Mouse (Mus musculus) heart, adult 2 months (tissue): Measurements from ENCODE around the gene Coro1c. TPM values are rescaled to one million over a fixed set of nuclear protein-coding genes. Genes with fewer than 3 reads are reported as not detected.

Source experiments
- DNase-seq, 2 experiments: peaks; one replicate each; pipeline ENCODE4 v3.0.0; 2021
- H3K27ac ChIP-seq: fragments of 200-600 bp; 2 replicates; pipeline ENCODE4 v1.8.1; 2022
- H3K27me3 ChIP-seq: fragments of 200-500 bp; 2 replicates; pipeline ENCODE4 v1.6.1; 2012; ENCODE audit warnings: mild to moderate bottlenecking, low read length, inconsistent platforms, mixed read lengths; ENCODE audit not compliant: control insufficient read depth, insufficient read depth
- H3K36me3 ChIP-seq: fragments of 200-500 bp; 2 replicates; pipeline ENCODE4 v1.6.1; 2012; ENCODE audit warnings: low read length, inconsistent platforms; ENCODE audit not compliant: control insufficient read depth, insufficient read depth
- H3K4me1 ChIP-seq: fragments of 200-500 bp; 2 replicates; pipeline ENCODE4 v1.6.1; 2011; ENCODE audit warnings: low read length; ENCODE audit not compliant: control insufficient read depth, insufficient read depth
- H3K4me3 ChIP-seq: fragments of 200-600 bp; 2 replicates; pipeline ENCODE4 v1.8.1; 2022
- H3K79me2 ChIP-seq: fragments of 200-500 bp; replicated peaks from 2 replicates; pipeline ENCODE4 v1.6.1; 2012; ENCODE audit warnings: mild to moderate bottlenecking, inconsistent platforms, low read length, moderate library complexity, mixed read lengths; ENCODE audit not compliant: control insufficient read depth, insufficient read depth
- H3K9ac ChIP-seq: fragments of 200-500 bp; 2 replicates; pipeline ENCODE4 v1.6.1; 2012; ENCODE audit warnings: low read depth, mild to moderate bottlenecking, control low read depth, inconsistent platforms, low read length, mixed read lengths
- CTCF ChIP-seq: fragments of 200-600 bp; IDR thresholded peaks from 2 replicates; pipeline ENCODE4 v1.8.1; 2022; ENCODE audit warnings: antibody characterized with exemption, mild to moderate bottlenecking, moderate library complexity
- EP300 ChIP-seq: fragments of 200-500 bp; IDR thresholded peaks from 2 replicates; pipeline ENCODE4 v1.6.1; 2011; ENCODE audit warnings: low read depth, low read length, control low read depth; ENCODE audit not compliant: insufficient read depth
- POLR2A ChIP-seq: fragments of 200-500 bp; IDR thresholded peaks from 2 replicates; pipeline ENCODE4 v1.6.1; 2011; ENCODE audit warnings: mild to moderate bottlenecking, low read depth, low read length, control low read depth; ENCODE audit not compliant: insufficient read depth
- WGBS: fragments of 180-500 bp; shearing (Covaris S2); methylation state at CpG from one replicate; pipeline ENCODE4 v1.1.7; 2018; 5-methylcytosine and 5-hydroxymethylcytosine counted together
- intact Hi-C: fragments of 180-260 bp; cut with DNase I; formaldehyde crosslinking; loops from one replicate; pipeline ENCODE4 v1.15.1; 2025
- polyA plus RNA-seq: library from polyadenylated mRNA; depleted of rRNA; stranded (reverse); fragments of >200 nt; gene quantifications from 2 replicates; pipeline ENCODE4 v1.2.3, GENCODE M21; 2012
- total RNA-seq, 2 experiments: library from RNA; stranded (reverse); gene quantifications; 2 replicates each; pipeline ENCODE4 v1.2.3; 2021

Coro1c gene
- total and polyA plus RNA-seq, 3 experiments = 24.1 to 30.1 (median 24.6) TPM

GRCm38 (mm10) chr5:113883384-113883771 is 25.2 kb downstream of the Coro1c start:
- Histone ChIP-seq H3K4me1 (peaks cover 13% of the 10 kb centered on the region), H3K9ac (no peak overlapping the region), H3K27me3 (no peaks in the 10 kb centered on the region), H3K36me3 (no peaks in the 10 kb centered on the region), H3K79me2 (no peaks in the 10 kb centered on the region; the same call in none of the 2 replicates), H3K4me3 (no peak overlapping the region), H3K27ac (no peak overlapping the region; the same call in 1 of the 2 replicates)
- intact Hi-C loops = no loop called here
- 31% methylated on average over 3 of the region's 3 CpGs for WGBS
- no peak for TF ChIP-seq CTCF
- DNase-seq = no peak

DNA sequence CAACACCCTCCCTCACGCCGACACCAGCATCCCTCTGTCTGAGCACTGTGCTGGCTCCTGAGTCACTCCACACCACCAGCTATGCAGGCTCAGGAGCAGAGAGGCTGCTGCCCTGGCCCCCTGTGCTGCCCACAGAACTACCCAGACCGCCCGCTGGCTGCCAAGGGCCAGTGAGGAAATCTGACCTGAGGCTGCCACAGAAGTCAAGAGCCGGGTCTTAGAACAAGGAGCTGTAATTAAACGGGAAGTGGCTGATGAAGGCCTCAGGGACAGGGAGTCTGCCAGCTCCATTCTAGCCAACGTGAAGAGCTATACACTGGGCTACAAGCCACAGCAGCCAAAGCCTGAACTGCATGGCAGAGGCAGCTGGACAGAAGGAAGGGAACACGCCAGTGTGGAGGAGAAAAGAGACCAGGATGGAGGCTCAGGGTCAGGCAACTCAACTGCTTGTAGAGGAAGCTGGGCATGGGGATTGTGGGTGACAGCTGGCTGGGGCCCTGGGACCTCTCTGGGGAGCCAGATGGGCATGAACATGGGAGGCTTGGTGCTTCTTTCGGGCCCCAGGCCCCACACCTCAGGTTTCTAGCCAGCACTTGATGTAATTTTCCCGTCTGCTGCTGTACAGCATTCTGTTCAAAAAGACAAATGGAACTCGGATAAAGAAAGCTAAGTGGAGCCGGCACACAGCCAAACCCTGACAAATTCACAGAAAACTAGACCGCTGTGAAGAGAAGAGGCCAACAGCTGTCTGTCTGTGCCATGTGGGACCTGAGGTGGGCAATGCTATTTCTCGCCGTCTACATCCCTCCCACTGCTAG is 25.8 kb downstream of the Coro1c start:
- Histone ChIP-seq H3K4me3 (no peak overlapping the region), H3K79me2 (no peaks in the 10 kb centered on the region; the same call in none of the 2 replicates), H3K27ac (peak overlapping the region; percentile 30), H3K36me3 (no peaks in the 10 kb centered on the region), H3K9ac (no peak overlapping the region), H3K27me3 (no peaks in the 10 kb centered on the region), H3K4me1 (peaks cover 11% of the 10 kb centered on the region)
- intact Hi-C loops = no loop called here
- WGBS = 41% methylated on average over 15 of the region's 15 CpGs
- TF ChIP-seq POLR2A (no peak), CTCF (no peak), EP300 (no peak)
- no peak for DNase-seq

DNA sequence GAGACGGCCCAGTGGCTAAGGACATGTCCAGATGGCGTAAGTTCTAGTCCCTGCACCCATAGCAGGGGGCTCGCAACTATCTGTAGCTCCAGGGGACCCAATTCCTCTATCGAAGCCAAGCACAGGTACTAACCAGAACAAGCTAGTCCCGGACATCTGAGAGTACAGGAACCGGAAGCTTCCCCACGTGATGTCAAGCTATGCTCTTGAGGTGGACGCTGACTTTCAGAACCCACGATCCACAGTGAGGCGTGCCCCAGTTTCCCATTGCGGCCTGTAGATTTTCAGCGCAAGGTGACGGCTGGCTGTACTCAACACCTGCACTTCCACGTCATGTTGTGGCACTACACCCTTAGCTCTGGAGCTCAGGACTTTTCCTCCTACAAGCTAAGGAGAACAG is 27.4 kb downstream of the Coro1c start:
- Histone ChIP-seq H3K36me3 (no peaks in the 10 kb centered on the region), H3K9ac (no peak overlapping the region), H3K27ac (no peak overlapping the region), H3K4me1 (peaks cover 8% of the 10 kb centered on the region), H3K4me3 (no peak overlapping the region), H3K27me3 (no peaks in the 10 kb centered on the region), H3K79me2 (no peaks in the 10 kb centered on the region; the same call in none of the 2 replicates)
- intact Hi-C loops = no loop called here
- DNase-seq = no peak
- WGBS = 88% methylated on average over 14 of the region's 14 CpGs
- TF ChIP-seq POLR2A = no peak
- no peak for TF ChIP-seq EP300
- no peak for TF ChIP-seq CTCF

DNA sequence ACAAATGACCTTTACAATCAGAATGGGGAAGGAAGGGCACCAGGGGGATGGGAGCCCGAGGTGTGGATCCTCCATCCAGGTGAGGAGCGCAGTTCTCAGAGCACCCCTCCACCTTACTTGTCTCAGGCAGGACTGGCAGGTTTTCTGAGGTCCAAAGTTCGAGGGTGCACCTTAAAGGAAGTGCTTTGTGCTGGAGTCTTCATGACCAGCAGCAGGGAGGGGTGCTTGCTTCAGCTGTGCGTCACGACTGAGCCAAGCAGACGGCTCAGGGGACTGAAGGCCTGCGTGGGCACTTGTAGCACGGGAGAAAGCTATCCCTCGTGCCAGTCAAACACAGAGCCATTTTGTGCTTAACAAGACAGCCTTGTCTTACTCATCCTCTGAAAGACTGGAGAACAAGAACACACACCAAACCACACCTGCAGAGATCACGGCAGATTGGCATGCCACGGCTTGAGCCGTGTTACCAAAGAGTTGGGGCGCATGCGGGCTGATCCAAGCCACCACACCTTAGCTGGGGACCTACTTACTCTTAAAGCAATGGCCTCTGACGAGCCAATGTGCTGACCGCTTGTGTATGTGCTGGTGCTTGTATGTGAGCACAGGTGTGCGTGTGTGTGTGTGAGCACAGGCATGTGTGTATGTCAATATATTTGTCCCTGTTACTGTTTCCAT is 29.5 kb downstream of the Coro1c start:
- Histone ChIP-seq H3K9ac (no peak overlapping the region), H3K27ac (no peak overlapping the region), H3K36me3 (no peaks in the 10 kb centered on the region), H3K4me3 (no peak overlapping the region), H3K4me1 (peaks cover 9% of the 10 kb centered on the region), H3K79me2 (peaks cover 2% of the 10 kb centered on the region), H3K27me3 (no peaks in the 10 kb centered on the region)
- TF ChIP-seq POLR2A (no peak), EP300 (no peak), CTCF (no peak)
- 90% methylated on average over 17 of the region's 17 CpGs for WGBS
- no peak for DNase-seq
- intact Hi-C loops = no loop called here

- Histone ChIP-seq H3K79me2 (peaks cover 2% of the 10 kb centered on the region), H3K27ac (no peak overlapping the region), H3K4me1 (peaks cover 11% of the 10 kb centered on the region), H3K27me3 (no peaks in the 10 kb centered on the region), H3K36me3 (no peaks in the 10 kb centered on the region; the same call in 1 of the 2 replicates), H3K4me3 (no peak overlapping the region), H3K9ac (no peak overlapping the region)
- TF ChIP-seq CTCF = no peak
- TF ChIP-seq POLR2A = no peak
- no peak for TF ChIP-seq EP300
- no peak for DNase-seq
- intact Hi-C loops = no loop called here
- WGBS = 52% methylated on average over 3 of the region's 3 CpGs
Measured at GRCm38 (mm10) chr5:113877565-113877964, 31.0 kb downstream of the Coro1c start.

DNA sequence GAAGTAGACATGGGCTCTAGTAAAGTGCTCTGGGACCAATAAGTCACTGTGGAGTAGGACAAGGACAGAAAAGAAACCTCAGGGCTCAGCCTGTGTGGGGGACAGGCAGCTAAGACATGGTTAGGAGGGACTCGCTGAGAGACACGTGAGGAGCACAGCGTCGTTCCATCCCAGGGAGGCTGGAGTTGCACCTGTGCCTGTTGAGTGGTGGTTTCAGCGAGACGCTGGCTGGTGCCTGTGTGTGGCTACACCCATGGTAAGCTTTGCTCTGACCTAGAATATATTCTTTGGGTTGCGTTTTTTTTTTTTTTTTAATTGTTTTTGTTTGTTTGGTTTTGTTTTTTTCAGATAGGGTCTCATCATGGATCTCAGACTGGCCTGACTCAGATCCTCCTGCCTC is 32.4 kb downstream of the Coro1c start:
- no peaks in the 10 kb centered on the region; the same call in 1 of the 2 replicates for H3K36me3 ChIP-seq
- peaks cover 22% of the 10 kb centered on the region for H3K4me1 ChIP-seq
- intact Hi-C loops = no loop called here
- peaks cover 2% of the 10 kb centered on the region for H3K79me2 ChIP-seq
- WGBS = 94% methylated on average over 7 of the region's 7 CpGs
- no peaks in the 10 kb centered on the region for H3K27me3 ChIP-seq
- no peak overlapping the region for H3K27ac ChIP-seq
- H3K4me3 ChIP-seq = no peak overlapping the region
- DNase-seq = no peak
- no peak for TF ChIP-seq POLR2A
- no peak for TF ChIP-seq EP300
- no peak for TF ChIP-seq CTCF
- H3K9ac ChIP-seq = no peak overlapping the region
